Mouse (Mus musculus): ENCODE results near the gene Gpr37.

The Gpr37 gene

DNA sequence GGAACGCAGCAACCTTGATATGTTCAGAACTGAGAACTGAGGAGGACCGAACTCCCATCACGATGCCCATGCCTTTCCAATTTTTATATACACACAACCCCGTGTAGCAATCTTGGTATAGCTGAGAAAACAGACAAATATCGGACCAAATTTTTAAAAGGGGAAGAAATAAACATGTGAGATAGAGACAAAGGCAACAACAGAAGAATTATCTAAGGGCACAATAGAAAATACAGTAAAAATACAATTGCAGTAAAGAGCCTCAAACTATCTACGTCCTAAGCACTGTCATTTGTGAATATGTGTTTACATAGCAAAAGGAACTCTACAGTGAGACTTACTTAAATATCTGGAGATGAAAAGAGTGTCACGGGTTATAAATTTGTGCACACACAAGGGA is at the start of gene Gpr37:
Gpr37 (minus strand) TSS at position 101 of the 400 bp plus-strand sequence.
- no peak for DNase-seq

DNA sequence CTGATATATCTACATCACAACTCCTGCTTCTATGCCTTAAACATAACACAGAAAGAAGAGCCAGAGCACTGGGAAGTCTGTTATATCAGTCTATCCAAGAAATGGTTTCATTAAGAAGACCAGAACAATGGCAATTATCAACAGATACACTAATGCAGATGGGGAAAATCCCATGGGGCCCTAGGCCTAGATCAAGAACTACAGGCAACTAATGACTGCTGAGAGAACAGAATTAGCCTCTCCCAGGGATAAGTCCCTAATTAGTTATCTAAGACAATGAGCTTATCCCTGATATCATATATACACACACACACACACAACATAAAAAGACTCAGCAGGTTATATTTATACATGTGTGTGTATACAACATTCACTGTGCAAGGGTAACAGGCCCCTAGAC is 46.0 kb upstream of the Gpr37 start:
- no peak for DNase-seq

DNA sequence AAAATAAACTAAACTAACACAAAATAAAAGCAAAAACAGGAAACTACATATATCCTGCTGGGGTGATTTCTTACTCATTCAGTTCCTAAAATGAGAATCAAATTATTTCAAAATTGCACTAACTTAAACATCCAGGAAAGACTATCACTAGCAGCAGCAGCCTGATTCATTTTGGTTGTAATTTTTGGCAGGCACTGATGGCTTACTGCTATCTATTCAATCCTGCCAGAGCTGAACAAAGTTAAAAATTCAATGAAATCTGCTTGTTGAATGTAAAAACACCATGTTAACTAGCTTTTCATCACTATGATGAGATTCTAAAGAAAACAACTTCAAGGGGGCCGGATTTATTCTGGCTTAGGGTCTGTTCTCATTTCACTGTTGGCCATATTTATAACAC is 36.0 kb upstream of the Gpr37 start:
- DNase-seq = no peak

DNA sequence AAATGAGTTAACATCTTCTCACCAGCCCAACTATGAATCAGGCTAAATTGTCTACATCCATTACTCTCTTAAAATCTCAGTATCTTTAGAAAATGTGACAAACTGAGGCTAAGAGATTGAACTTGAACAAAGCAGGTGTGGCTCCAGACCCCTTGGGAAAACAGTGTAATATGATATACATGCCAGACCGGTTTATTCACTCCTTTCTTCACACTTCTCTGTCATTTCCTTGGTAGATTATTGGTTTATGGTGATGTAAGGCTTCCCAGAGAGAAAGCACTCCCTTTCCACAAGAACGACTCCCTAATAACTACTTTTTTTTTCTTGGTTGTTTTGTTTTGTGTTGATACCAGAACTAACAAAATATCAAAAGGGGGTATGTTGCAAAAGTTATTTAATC is 20.1 kb upstream of the Gpr37 start:
- DNase-seq = no peak

DNA sequence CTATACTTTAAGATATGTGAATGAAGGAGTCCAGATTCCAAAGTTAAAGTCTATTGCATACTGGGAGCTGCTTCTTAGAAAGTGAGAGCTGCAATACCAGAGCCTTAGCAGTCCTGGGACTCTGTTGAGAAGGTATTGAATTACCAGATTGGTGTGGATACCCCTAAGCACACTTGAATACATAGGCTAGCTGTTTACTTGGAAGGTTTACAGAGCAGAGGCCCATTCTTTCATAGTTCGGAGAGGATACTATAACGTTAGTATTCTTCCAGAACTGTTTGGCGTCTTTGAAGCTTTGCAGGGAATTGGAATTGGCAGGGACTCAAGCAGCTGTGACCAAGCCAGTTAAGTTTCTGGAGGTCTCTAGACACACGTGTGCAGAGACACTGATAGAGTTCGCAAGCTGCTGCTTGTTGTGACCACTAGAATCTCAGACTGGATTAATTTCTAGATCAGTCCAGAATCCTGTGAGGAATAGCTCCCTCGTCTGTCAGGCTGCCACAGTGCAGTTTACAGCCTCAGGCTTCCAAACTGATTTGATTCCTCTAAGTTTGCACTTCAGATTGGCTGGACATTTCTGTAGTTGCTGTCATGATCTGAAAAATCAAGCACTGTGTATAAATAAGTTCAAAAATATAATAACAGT is 18.8 kb upstream of the Gpr37 start:
- peak; percentile 7 for DNase-seq

DNA sequence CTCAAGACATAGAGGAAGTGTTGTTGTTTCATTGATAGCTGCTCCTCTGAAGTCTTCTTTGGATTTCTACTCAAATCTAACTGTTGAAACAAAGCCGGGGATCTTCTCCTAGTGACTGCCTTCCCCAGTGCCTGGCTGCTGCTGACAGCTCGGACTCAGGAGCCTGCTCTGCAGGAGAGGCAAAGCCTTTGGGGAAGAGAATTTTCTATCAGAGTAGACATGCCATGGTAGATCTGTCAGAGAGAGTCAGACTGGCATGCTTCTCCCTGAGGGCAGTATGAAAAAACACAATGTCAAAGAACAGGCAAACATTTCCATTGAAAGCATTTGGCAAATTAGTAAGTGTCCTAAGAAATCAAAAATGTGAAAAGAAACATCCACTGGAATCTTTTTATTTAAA is 9.4 kb upstream of the Gpr37 start:
- no peak for DNase-seq

DNA sequence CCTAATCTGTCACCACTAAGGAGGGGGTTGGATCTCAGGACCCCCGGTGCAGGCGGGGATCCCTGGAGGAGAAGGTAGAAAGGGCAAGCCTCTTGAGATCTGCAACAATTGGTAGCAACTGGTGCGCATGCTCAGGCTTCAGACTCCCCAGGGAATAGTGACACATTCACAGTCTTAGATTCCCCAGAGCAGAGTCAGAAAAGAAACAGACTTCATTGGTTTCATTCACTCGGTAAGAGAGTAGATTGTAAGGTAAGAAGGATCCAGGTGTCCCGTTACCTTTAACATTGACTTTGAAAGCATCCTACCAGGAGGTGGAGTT is 284 bp downstream of the Gpr37 start:
- no peak for DNase-seq

DNA sequence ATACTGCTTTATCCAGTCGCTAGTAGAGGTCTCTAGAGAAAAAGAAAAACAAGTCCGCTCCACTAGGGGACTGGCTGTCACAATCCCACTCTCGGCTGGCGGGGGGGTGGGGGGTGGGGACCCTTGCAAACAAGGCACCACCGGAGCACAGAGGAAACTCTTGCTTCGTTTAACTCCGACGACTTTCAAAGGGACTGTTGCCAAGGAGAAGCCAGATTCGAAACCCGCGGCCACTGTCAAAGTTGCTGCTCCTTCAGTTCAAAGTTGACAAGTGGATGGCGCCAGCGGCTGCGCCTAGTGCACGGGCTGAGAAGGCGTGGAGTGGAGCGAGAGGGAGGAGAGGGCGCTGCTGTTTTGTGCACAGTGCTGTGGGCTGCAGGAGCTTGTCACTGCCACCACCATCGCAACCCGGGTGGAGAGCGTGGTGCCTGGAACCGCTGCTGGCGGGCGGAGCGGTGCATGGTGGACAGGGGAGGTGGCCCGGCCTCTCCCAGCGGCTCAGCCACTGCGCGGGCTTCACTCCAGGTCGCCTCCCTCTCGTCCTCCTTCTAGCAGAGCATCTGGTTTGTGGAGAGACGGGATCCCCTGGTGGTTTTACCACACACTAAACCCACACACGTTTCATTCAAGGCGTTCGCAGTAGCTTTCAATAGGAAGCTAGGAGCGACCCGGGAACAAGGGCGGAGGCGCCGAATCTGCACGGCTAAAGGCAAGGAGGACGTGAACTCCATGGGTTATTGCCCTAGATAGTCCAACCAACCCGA is 827 bp downstream of the Gpr37 start:
- no peak for DNase-seq

DNA sequence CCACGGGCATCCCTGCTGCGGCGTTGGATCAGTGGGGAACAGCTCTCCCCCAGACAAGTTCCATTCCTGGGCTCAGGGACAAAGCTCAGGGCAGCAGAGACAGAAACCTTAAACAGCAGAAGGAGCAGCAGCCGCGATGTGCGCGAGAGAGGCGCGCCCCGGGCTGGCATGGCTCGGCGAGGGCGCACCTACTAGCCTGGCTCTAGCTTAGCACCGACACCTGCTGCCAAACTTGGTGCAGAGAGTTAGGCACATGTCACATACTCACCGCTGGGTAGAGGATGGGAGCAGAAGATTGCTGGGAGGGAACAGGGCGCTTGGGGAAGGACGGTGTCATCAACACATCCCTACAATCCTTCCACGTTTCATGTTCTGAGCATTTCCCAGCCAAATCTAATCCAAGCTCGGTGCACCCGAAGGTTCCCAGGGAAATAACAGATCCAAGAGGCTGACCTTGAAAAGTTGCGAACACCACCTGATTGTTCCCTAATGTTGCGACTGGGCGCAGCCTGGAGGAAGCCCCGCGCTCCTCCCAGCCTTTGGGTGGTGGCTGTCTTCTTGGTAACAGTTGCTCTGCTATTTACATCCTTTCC is 1.5 kb downstream of the Gpr37 start:
- no peak for DNase-seq

DNA sequence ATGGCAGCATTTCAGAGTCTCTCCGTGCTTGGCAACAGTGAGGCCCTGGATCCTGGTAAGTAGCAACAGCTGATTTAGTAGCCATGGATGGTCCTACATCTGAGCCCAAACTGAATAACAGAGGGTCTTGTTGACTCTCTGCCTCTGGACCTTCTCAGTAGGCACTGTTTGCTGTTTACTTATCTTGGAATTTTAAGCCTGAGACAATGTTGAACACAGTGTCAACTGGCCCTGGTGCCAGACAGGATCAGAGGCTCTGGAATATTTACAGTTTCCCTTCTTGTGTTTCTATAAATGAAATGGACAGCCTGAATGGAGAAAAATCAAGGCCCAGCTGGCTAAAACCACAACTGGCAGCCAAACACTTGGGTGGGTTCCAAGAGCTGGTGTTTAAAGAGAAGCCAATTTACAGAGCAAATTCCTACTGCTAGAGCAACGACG is 3.7 kb downstream of the Gpr37 start:
- DNase-seq = no peak

DNA sequence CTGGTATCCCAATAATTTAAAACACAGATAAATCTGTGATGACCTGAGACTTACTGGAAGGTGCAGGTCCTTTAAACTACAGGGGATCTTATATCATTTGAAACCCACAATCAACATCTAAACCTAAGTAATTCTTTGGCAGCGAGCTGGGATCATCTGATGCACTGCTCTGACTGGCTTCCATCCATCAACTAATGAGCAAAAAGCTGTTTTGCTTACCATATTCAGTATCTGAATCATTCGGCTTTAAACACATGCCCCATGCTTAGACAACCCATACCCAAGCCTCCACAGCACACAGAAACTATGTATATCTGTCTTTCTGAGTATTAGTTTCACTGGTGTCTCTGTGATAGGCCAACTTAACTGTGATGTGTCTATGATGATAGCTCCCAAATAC is 6.1 kb downstream of the Gpr37 start:
- DNase-seq = no peak

DNA sequence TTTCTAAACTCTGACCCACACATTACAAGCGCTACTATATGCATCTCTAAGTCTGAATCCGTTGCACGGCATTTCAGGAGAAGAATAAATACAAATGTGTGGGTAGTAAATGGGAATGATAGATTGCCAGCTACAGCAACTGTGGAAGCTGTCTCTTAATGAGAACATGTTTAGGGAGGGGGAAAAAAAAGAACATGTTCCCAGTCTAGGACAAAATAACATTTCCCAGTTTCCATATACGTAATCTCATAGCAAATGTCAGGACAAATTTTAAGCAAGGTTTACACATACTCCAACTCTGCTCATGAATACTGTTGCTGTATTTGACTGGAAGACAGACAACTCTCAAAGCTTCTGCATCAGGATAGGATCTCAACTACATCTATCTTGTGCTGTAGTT is 15.4 kb downstream of the Gpr37 start:
- no peak for DNase-seq

DNA sequence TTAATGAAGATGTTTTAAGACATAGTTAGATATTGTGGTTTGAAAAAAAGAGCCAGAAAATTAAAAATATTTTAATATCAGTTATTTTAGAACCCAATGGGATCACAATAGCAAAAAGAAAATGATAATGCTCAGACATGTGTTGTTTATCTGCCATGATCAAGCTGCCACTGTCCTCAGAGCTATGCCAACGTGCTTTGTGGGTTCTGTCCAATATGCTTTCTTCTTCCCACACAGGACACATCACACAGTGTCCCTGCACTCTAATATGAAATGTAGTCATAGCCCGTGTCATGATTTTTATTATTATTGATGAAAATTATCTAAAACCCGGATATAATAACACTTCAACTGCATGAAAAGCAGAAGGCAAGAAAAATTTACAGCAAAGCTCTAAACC is 16.7 kb downstream of the Gpr37 start:
- no peak for DNase-seq

DNA sequence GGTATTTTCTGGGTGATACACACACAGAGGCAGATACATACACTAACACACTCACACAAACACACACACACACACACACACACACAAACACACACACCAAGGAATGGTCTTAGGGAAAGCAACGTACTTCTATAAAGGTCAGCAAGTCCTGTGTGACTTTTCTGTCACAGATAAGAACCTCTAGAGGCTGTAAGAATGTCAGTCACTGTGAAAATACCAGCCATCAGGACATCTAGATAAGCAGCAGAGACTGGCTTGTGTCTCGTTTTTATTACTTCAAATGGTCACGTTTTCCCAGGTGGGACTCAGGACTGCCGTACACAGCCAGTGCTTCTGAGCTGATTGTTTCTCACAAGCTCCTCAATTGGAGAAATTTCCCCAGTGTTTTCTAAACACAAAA is 20.4 kb downstream of the Gpr37 start:
- DNase-seq = no peak

DNA sequence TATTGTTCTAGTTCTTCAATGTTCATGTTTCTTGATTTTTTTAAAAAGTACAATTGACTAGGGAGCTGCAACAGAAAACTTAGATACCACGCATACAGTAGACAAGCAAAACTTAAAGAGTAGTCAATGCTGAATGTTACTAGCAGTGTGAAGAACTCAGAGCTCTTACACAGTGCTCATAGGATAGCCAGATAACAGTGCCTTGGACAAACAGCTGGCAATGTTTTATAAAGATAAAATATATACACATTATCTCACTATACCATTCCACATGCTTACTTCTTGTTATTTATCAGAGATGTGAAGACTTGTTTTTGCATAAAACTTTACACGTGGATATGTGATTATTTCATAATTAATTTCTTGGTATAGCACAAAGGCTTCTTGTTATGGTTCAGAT is 26.6 kb downstream of the Gpr37 start:
- no peak for DNase-seq

DNA sequence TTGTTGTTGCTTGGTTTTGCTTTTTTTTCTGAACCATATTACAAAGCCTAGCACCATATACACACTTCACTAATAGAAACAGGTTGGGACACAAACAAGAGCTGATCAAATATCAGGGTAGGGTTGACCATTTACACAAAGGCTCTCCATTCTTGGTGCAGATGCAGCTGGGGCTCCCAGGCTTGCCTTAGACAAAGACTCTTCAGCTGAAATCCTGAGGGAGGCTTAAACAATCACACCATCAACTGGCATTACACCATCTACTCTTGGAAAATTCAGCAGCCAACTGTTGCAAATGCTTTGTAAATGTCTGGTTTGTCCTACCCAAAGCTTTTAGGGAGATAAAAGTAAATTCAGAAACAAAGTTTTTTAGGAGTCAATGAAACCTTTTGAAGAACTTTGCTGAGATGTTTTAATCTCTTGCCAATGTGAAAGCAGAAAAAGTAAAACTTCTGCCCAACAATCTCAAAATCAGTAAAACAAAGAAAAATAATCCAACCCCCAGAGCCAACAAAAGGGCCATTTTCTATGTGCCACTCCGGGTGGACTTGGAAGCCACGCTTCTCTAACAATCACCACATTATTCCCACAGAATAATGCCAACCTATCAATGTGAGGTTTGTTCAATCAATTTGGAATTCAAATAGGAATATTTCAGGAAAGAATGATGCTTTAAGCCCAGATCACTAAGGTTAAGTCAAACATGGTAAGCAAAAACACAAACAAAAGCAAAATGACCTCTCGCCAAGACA is 30.4 kb downstream of the Gpr37 start:
- DNase-seq = no peak

Measured in lung, postnatal 36 days (tissue).